Mouse (Mus musculus) MEL (cell line): ENCODE data around the gene Ccdc186. TPM values are rescaled to one million over a fixed set of nuclear protein-coding genes. Genes with fewer than 3 reads are reported as not detected.

ENCODE experiments used
- DNase-seq: peaks from one replicate; pipeline ENCODE4 v3.0.0; 2011; ENCODE audit warnings: low read depth, low spot score
- H3K27ac ChIP-seq: 2 replicates; pipeline ENCODE4 v1.5.1; 2012; ENCODE audit warnings: low read depth, mild to moderate bottlenecking, control low read depth, low read length, moderate library complexity; ENCODE audit not compliant: control insufficient read depth
- H3K27me3 ChIP-seq, 2 experiments: fragments of 150-350 bp in 1 of 2; sonication (generic) in 1 of 2; 2 replicates each; pipeline ENCODE4 v1.6.1; 2012; ENCODE audit warnings: low read length in 2 of 2, mild to moderate bottlenecking in 2 of 2, improper control_type of control experiment in 1 of 2, moderate library complexity in 1 of 2; ENCODE audit not compliant: insufficient read depth in 2 of 2, control insufficient read depth in 1 of 2
- H3K36me3 ChIP-seq, 2 experiments: 2 replicates each; pipeline ENCODE4 v1.6.1; 2012 to 2014; ENCODE audit warnings: low read length in 2 of 2, improper control_type of control experiment in 1 of 2, inconsistent platforms in 1 of 2, mild to moderate bottlenecking in 1 of 2; ENCODE audit not compliant: insufficient read depth in 2 of 2, control insufficient read depth in 1 of 2
- H3K4me1 ChIP-seq, 2 experiments: fragments of 150-350 bp in 1 of 2; sonication (generic) in 1 of 2; 2 replicates each; pipeline ENCODE4 v1.6.1; 2012; ENCODE audit warnings: low read length in 2 of 2, improper control_type of control experiment in 1 of 2, mild to moderate bottlenecking in 1 of 2; ENCODE audit not compliant: insufficient read depth in 2 of 2, control insufficient read depth in 1 of 2
- H3K4me3 ChIP-seq, 2 experiments: fragments of 150-350 bp in 1 of 2; sonication (generic) in 1 of 2; 2 replicates each; pipeline ENCODE4 v1.5.1; 2012; ENCODE audit warnings: low read depth in 2 of 2, low read length in 2 of 2, mild to moderate bottlenecking in 2 of 2, moderate library complexity in 2 of 2, control low read depth in 1 of 2, improper control_type of control experiment in 1 of 2; ENCODE audit not compliant: control insufficient read depth in 1 of 2, insufficient read depth in 1 of 2
- H3K79me2 ChIP-seq: 2 replicates; pipeline ENCODE4 v1.6.1; 2012; ENCODE audit warnings: mild to moderate bottlenecking, low read length, moderate library complexity; ENCODE audit not compliant: control insufficient read depth, poor library complexity, insufficient read depth
- H3K9ac ChIP-seq: 2 replicates; pipeline ENCODE4 v1.6.1; 2012; ENCODE audit warnings: low read depth, mild to moderate bottlenecking, control low read depth, low read length, moderate library complexity; ENCODE audit not compliant: control insufficient read depth, poor library complexity, severe bottlenecking
- H3K9me3 ChIP-seq: fragments of 150-350 bp; sonication (generic); replicated peaks from 2 replicates; pipeline ENCODE4 v1.6.1; 2012; ENCODE audit warnings: mild to moderate bottlenecking, low read length, improper control_type of control experiment, moderate library complexity; ENCODE audit not compliant: insufficient read depth
- BHLHE40 ChIP-seq: IDR thresholded peaks from 2 replicates; pipeline ENCODE4 v1.6.1; 2012; ENCODE audit warnings: low read depth, mild to moderate bottlenecking, inconsistent platforms, low read length, improper control_type of control experiment, borderline replicate concordance
- CHD1 ChIP-seq: IDR thresholded peaks from 2 replicates; pipeline ENCODE4 v1.6.1; 2012; ENCODE audit warnings: low read depth, mild to moderate bottlenecking, inconsistent platforms, low read length, improper control_type of control experiment
- CHD2 ChIP-seq: IDR thresholded peaks from 2 replicates; pipeline ENCODE4 v1.6.1; 2011; ENCODE audit warnings: low read length, improper control_type of control experiment
- CTCF ChIP-seq, 3 experiments: IDR thresholded peaks in 2 of 3; conservative IDR thresholded peaks in 1 of 3; 2 replicates each; pipeline ENCODE4 v1.5.1; 2011 to 2012; ENCODE audit warnings: low read length in 3 of 3, low read depth in 2 of 3, mild to moderate bottlenecking in 2 of 3, improper control_type of control experiment in 1 of 3, inconsistent platforms in 1 of 3, mixed read lengths in 1 of 3, moderate library complexity in 1 of 3; ENCODE audit not compliant: control insufficient read depth in 1 of 3, insufficient read depth in 1 of 3, poor library complexity in 1 of 3, severe bottlenecking in 1 of 3
- E2F4 ChIP-seq: IDR thresholded peaks from 2 replicates; pipeline ENCODE4 v1.6.1; 2011; ENCODE audit warnings: low read depth, low read length, improper control_type of control experiment, borderline replicate concordance
- EP300 ChIP-seq, 2 experiments: IDR thresholded peaks; 2 replicates each; pipeline ENCODE4 v1.6.1; 2011; ENCODE audit warnings: improper control_type of control experiment in 2 of 2, low read length in 2 of 2, low read depth in 1 of 2, mild to moderate bottlenecking in 1 of 2
- GABPA ChIP-seq: IDR thresholded peaks from 2 replicates; pipeline ENCODE4 v1.6.1; 2012; ENCODE audit warnings: low read depth, mild to moderate bottlenecking, inconsistent platforms, low read length, improper control_type of control experiment, moderate library complexity
- GATA1 ChIP-seq: IDR thresholded peaks from 2 replicates; pipeline ENCODE4 v1.6.1; 2011; ENCODE audit warnings: low read depth, low read length, improper control_type of control experiment
- JUND ChIP-seq: IDR thresholded peaks from 2 replicates; pipeline ENCODE4 v1.6.1; 2011; ENCODE audit warnings: low read depth, mild to moderate bottlenecking, improper control_type of control experiment, low read length
- KAT2A ChIP-seq: conservative IDR thresholded peaks from 2 replicates; pipeline ENCODE4 v1.6.1; 2012; ENCODE audit warnings: low read depth, low read length, improper control_type of control experiment, inconsistent platforms
- MAFK ChIP-seq: IDR thresholded peaks from 2 replicates; pipeline ENCODE4 v1.6.1; 2011; ENCODE audit warnings: low read depth, mild to moderate bottlenecking, low read length, improper control_type of control experiment, borderline replicate concordance
- MAX ChIP-seq: IDR thresholded peaks from 2 replicates; pipeline ENCODE4 v1.6.1; 2011; ENCODE audit warnings: low read length, improper control_type of control experiment
- MAZ ChIP-seq: IDR thresholded peaks from 2 replicates; pipeline ENCODE4 v1.6.1; 2012; ENCODE audit warnings: low read depth, mild to moderate bottlenecking, inconsistent platforms, low read length, improper control_type of control experiment
- MEF2A ChIP-seq: IDR thresholded peaks from 2 replicates; pipeline ENCODE4 v1.6.1; 2014; ENCODE audit warnings: low read depth, mild to moderate bottlenecking, inconsistent platforms, low read length, improper control_type of control experiment; ENCODE audit not compliant: poor library complexity, insufficient replicate concordance, severe bottlenecking; ENCODE audit errors: extremely low read depth
- MXI1 ChIP-seq: IDR thresholded peaks from 2 replicates; pipeline ENCODE4 v1.6.1; 2011; ENCODE audit warnings: mild to moderate bottlenecking, low read depth, low read length, improper control_type of control experiment
- MYB ChIP-seq: IDR thresholded peaks from 2 replicates; pipeline ENCODE4 v1.6.1; 2011; ENCODE audit warnings: mild to moderate bottlenecking, low read depth, low read length, improper control_type of control experiment
- MYC ChIP-seq: IDR thresholded peaks from 2 replicates; pipeline ENCODE4 v1.6.1; 2011; ENCODE audit warnings: low read depth, mild to moderate bottlenecking, low read length, improper control_type of control experiment, moderate library complexity
- NELFE ChIP-seq: IDR thresholded peaks from 2 replicates; pipeline ENCODE4 v1.6.1; 2011; ENCODE audit warnings: low read depth, low read length, improper control_type of control experiment
- NRF1 ChIP-seq: IDR thresholded peaks from 2 replicates; pipeline ENCODE4 v1.6.1; 2014; ENCODE audit warnings: low read depth, mild to moderate bottlenecking, inconsistent platforms, low read length, improper control_type of control experiment, moderate library complexity; ENCODE audit not compliant: poor library complexity, insufficient read depth, severe bottlenecking
- POLR2AphosphoS5 ChIP-seq: IDR thresholded peaks from 2 replicates; pipeline ENCODE4 v1.6.1; 2012; ENCODE audit warnings: low read depth, borderline replicate concordance, mild to moderate bottlenecking, inconsistent platforms, low read length, moderate library complexity, mixed read lengths
- RAD21 ChIP-seq: IDR thresholded peaks from 2 replicates; pipeline ENCODE4 v1.6.1; 2011; ENCODE audit warnings: mild to moderate bottlenecking, low read depth, low read length, improper control_type of control experiment
- RCOR1 ChIP-seq: IDR thresholded peaks from 2 replicates; pipeline ENCODE4 v1.6.1; 2012; ENCODE audit warnings: low read depth, mild to moderate bottlenecking, inconsistent platforms, low read length, improper control_type of control experiment
- SIN3A ChIP-seq: IDR thresholded peaks from 2 replicates; pipeline ENCODE4 v1.6.1; 2012; ENCODE audit warnings: low read length, improper control_type of control experiment, inconsistent platforms
- SMC3 ChIP-seq: IDR thresholded peaks from 2 replicates; pipeline ENCODE4 v1.6.1; 2011; ENCODE audit warnings: low read depth, low read length, improper control_type of control experiment
- TBP ChIP-seq: IDR thresholded peaks from 2 replicates; pipeline ENCODE4 v1.8.0; 2011; ENCODE audit warnings: low read depth, low read length, improper control_type of control experiment
- USF1 ChIP-seq: IDR thresholded peaks from 2 replicates; pipeline ENCODE4 v1.6.1; 2014; ENCODE audit warnings: low read depth, mild to moderate bottlenecking, inconsistent platforms, low read length, improper control_type of control experiment, moderate library complexity
- ZC3H11A ChIP-seq: IDR thresholded peaks from 2 replicates; pipeline ENCODE4 v1.6.1; 2012; ENCODE audit warnings: low read depth, mild to moderate bottlenecking, inconsistent platforms, low read length, improper control_type of control experiment
- ZKSCAN1 ChIP-seq: IDR thresholded peaks from 2 replicates; pipeline ENCODE4 v1.6.1; 2012; ENCODE audit warnings: low read depth, mild to moderate bottlenecking, inconsistent platforms, low read length, improper control_type of control experiment, moderate library complexity
- polyA plus RNA-seq, 2 experiments: library from polyadenylated mRNA; stranded (reverse) in 1 of 2; unstranded in 1 of 2; fragments of >175 nt in 1 of 2; fragments of >200 nt in 1 of 2; gene quantifications; 2 replicates each; pipeline versions ENCODE4 v1.2.1 to v1.2.4; 2012; ENCODE audit warnings: low replicate concordance in 2 of 2, low read depth in 1 of 2; ENCODE audit not compliant: insufficient read length in 2 of 2, insufficient read depth in 1 of 2, missing spikeins in 1 of 2
- total RNA-seq: library from RNA; depleted of rRNA; stranded (reverse); fragments of 300-350 nt; gene quantifications from 2 replicates; pipeline ENCODE4 v1.2.3, GENCODE M21; 2012

The Ccdc186 gene
- total and polyA plus RNA-seq, 3 experiments = 7.9 to 72.2 (median 21.9) TPM

DNA sequence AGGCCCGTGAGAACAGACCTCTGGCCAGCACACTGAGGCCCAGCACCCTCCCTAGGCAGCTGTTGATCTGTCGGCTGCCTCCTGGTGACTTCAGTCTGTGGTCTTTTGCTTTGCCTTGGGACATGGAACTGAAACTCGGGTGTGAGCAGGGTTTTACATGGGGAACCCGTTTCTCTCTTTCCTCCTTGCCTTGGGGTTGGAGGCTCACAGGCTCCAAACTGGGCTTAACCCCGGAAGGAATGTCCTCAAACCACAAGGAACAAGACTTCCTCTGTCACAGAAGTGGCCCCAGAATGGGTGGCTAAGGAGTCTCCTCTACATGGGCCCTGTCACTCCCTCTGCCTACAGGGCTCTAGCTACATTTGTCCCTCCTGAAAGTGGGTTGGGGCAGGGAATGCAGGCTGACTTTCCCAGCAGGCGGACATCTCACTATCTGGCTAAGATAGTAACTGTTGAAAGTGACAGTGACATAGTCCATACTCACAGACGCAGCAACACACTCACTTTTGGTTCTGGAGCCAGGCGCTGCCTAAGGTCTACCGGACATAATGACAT is 47.5 kb downstream of the Ccdc186 start:
- no peaks in the 10 kb centered on the region for H3K36me3 ChIP-seq
- TF ChIP-seq E2F4 (no peak), GATA1 (no peak), CTCF (IDR thresholded peaks at IDR 0.05 in 2 of 3, conservative IDR thresholded peaks at IDR 0.05 in 1 of 3; ENCODE audit: control insufficient read depth in 1 of 3, insufficient read depth in 1 of 3, low read depth in 2 of 3, low read length in 3 of 3, poor library complexity in 1 of 3, severe bottlenecking in 1 of 3) (no peak), RCOR1 (no peak), MAX (no peak), MXI1 (no peak), BHLHE40 (no peak), TBP (no peak), MEF2A (no peak), USF1 (no peak), MAFK (no peak), NELFE (no peak), MAZ (no peak), ZC3H11A (no peak), MYB (no peak), SMC3 (no peak)
- peaks cover 0 to 2% of the 10 kb centered on the region in 2 experiments; a peak in 2 of 4 replicates for H3K27me3 ChIP-seq
- no peak for DNase-seq
- no peaks in the 10 kb centered on the region for H3K9me3 ChIP-seq
- H3K4me1 ChIP-seq = no peaks in the 10 kb centered on the region
- no peaks in the 10 kb centered on the region for H3K79me2 ChIP-seq
- no peak overlapping the region for H3K4me3 ChIP-seq
- H3K9ac ChIP-seq = no peak overlapping the region
- H3K27ac ChIP-seq = no peak overlapping the region

DNA sequence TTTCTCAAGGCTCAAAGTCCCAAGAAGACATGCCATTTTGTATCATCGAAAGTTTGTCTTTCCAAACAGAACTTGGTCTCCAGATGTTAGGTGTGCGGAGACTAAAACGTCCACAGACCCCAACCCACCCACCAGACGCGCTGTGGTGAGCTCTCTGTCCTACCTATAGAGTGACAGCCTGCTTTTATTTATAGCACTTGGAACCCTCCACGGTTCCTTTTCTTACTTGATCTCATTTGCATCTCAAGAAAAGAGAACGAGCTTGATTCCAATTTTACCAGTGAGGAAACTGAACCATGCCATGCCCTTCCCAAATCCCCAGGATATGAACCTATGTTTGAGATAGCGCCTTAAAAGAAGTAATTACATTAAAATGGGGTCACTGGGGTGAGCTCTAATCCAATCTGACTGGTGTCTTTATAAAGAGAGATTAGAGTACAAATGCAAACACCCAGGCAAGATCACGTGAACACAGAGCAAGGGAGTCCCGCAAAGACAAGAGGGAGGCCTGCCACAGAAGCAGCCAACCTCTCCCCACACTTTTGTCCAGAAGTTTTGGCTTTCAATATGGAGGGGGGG is 48.5 kb downstream of the Ccdc186 start:
- no peak for DNase-seq

More for the DNA sequence above, 48.5 kb downstream of the Ccdc186 start:
- Histone ChIP-seq H3K9ac (no peak overlapping the region), H3K79me2 (no peaks in the 10 kb centered on the region), H3K4me1 (no peaks in the 10 kb centered on the region)
- TF ChIP-seq NRF1 (no peak), E2F4 (no peak), MYC (no peak), MYB (no peak), SMC3 (no peak), JUND (no peak), NELFE (no peak), SIN3A (no peak), CHD2 (no peak), GABPA (no peak), EP300 (IDR thresholded peaks at IDR 0.05; ENCODE audit: low read depth in 1 of 2, low read length in 2 of 2) (no peak), TBP (no peak), RAD21 (no peak), MAZ (no peak), ZKSCAN1 (no peak), CTCF (IDR thresholded peaks at IDR 0.05 in 2 of 3, conservative IDR thresholded peaks at IDR 0.05 in 1 of 3; ENCODE audit: control insufficient read depth in 1 of 3, insufficient read depth in 1 of 3, low read depth in 2 of 3, low read length in 3 of 3, poor library complexity in 1 of 3, severe bottlenecking in 1 of 3) (no peak), CHD1 (no peak), POLR2AphosphoS5 (no peak), KAT2A (no peak)
- TF ChIP-seq, all 39 proteins: peak for 0
- Histone ChIP-seq H3K36me3 (no peaks in the 10 kb centered on the region), H3K9me3 (no peaks in the 10 kb centered on the region), H3K27me3 (peaks cover 0 to 2% of the 10 kb centered on the region in 2 experiments; a peak in 2 of 4 replicates), H3K4me3 (no peak overlapping the region), H3K27ac (no peak overlapping the region)
